Mouse (Mus musculus) spleen, adult 2 months (tissue): ENCODE measurements around the gene Mrvi1.

Experiments
- CTCF ChIP-seq: fragments of 200-500 bp; IDR thresholded peaks from 2 replicates; pipeline ENCODE4 v1.5.1; 2011; ENCODE audit warnings: mild to moderate bottlenecking, inconsistent platforms; ENCODE audit not compliant: insufficient read depth, insufficient read length, insufficient replicate concordance; ENCODE audit errors: extremely low read depth
- POLR2A ChIP-seq: fragments of 200-500 bp; IDR thresholded peaks from 2 replicates; pipeline ENCODE4 v1.6.1; 2011; ENCODE audit warnings: low read depth, low read length, inconsistent platforms

- TF ChIP-seq CTCF (no peak), POLR2A (no peak)
These were observed 33.5 kb upstream of the Mrvi1 start for GRCm38 (mm10) chr7:111015731-111016130.
